8 mouse cellular contexts compared by ENCODE assay signal in the genomic region with DNA sequence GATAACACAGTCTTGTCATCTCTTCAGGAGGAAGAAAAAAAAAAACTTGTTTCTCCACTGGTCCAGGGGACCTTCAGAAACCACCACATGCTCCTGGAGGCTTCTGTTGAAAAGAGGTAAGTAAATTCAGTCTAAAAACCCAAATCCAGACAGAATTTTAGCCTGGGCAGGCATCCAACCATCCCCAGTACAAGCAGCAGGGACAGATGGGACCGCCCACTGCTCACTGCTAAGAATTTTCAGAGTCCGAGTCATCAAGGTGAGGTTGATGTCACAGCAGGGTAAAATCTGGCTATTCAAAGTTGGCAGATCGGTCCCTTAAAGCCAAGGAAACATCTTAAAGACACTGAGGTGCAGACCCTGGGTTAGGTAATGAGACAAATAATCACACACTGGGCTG. TPM values are rescaled to one million over a fixed set of nuclear protein-coding genes. Genes with fewer than 3 reads are reported as not detected.
A peak's percentile ranks its signal among the peaks of the same experiment; 100 is the strongest.
DNase-seq lines count a peak whose midpoint lies in the region.

No protein-coding gene starts in this region.

- peak; percentile 10 for DNase-seq in adrenal gland, postnatal 25 days
- DNase-seq in adrenal gland, adult 2 months = no peak
- peak; percentile 56 to 58 for DNase-seq in frontal cortex, postnatal 25 days (ENCODE audit: low spot score in 2 of 2)
- DNase-seq in left cerebral cortex, adult 18-20 months (ENCODE audit: low spot score in 2 of 2) = peak; percentile 88 to 90
- DNase-seq in right cerebral cortex, postnatal 25 days = peak; percentile 80
- DNase-seq in kidney, adult 18-20 months = no peak
- DNase-seq in neural tube, embryonic 10.5 days (ENCODE audit: extremely low spot score, low spot score) = no peak
- no peak for DNase-seq in spleen, adult 12 weeks (ENCODE audit: low spot score)

RNA-seq across cellular contexts. Expression of gene Zkscan6, which starts 5.1 kb away (rescaled TPM):
- total RNA-seq in adrenal gland, postnatal 25 days (2021) = 14.4 and 15.9 TPM in 2 replicates
- total RNA-seq in adrenal gland, adult 2 months (2021) = 10 to 100 TPM; 11.2 to 13.1 TPM
- polyA plus RNA-seq in adrenal gland, adult 2 months (2012; rRNA removed) = 2.5 and 2.9 TPM in 2 replicates
- total RNA-seq in left cerebral cortex, adult 18-20 months (2021) = 10 to 100 TPM; 13.6 TPM

RNA-seq across cellular contexts. Expression of gene Map2k4, which starts 13.8 kb away (rescaled TPM):
- 43.0 and 49.6 TPM in 2 replicates for total RNA-seq in adrenal gland, postnatal 25 days (2021)
- 10 to 100 TPM; 39.3 to 58.4 TPM for total RNA-seq in adrenal gland, adult 2 months (2021)
- 6.1 and 8.0 TPM in 2 replicates for polyA plus RNA-seq in adrenal gland, adult 2 months (2012; rRNA removed)
- 100 to 1,000 TPM; 188 to 192 TPM for total RNA-seq in left cerebral cortex, adult 18-20 months (2021)

Comparison
In these comparisons a context has a peak if more than half of its experiments do, and no peak if none do; other contexts are left out.
1. DNase-seq: peak in adrenal gland, postnatal 25 days (single experiment), frontal cortex, postnatal 25 days (2 of 2), left cerebral cortex, adult 18-20 months (2 of 2) and right cerebral cortex, postnatal 25 days (single experiment); none in adrenal gland, adult 2 months (single experiment), kidney, adult 18-20 months (single experiment), neural tube, embryonic 10.5 days (single experiment) and spleen, adult 12 weeks (single experiment).